Mouse (Mus musculus): ENCODE data around the gene Hivep1. TPM values are rescaled to one million over a fixed set of nuclear protein-coding genes. Genes with fewer than 3 reads are reported as not detected.

Hivep1 gene
- polyA plus RNA-seq (2012; rRNA removed), result 24.3 and 25.6 TPM in 2 replicates

DNA sequence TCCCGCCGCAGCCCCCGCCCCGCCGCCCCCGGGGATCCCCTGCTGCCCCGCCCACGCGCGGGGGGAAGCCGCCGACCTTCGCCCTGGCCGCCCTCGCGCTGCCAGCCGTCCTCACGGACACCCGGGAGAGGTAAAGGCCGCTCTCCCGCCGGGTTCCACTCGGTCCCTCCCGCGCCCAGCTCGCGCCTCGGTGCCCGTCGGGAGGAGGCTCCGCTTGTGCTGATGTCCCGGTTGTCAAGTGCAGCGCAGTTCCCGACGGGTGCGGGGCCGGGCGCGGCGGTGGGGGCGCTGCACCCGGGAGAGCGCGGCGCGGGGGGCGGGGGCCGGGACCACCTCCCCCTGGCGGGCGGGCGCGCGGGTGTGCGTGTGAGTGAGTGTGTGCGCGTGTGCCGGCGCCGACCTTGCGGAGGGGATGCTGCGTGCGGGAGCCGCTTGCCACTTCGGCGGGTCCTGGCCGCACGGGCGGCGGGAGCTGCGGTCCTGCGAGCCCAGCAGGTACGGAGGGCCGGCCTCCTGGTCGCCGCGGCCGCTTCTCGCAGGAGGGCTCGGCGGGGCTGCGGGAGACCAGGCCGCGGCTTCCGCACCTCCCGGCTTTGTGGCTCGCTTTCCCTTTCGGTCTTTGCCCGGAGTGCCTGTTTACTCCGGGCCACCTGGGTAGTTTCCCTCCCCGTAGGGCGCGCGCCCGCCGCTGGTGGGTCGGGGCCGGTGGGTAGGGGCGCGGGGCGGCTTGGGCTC, at the start of gene Hivep1:
Gene Hivep1, plus strand, starts transcription at position 61 of the 735 bp plus-strand sequence.

Other genes with a start within 250 kb of the Hivep1 start
- gene Adtrp, start 204.3 kb upstream of the Hivep1 start, polyA plus RNA-seq (2012; rRNA removed), result 0.31 and 0.94 TPM in 2 replicates
- gene Edn1, start 249.5 kb downstream of the Hivep1 start, polyA plus RNA-seq (2012; rRNA removed), result 1.9 and 2.0 TPM in 2 replicates